Mouse (Mus musculus) thymus, postnatal 0 days (tissue): ENCODE measurements at regions not wholly inside any gene's neighbourhood (a gene's known extent, or its start where the extent isn't known, plus 50 kb on each side); places are given as distances from the start of the nearest gene placed in this dataset.

Experiments used
- DNase-seq: peaks from one replicate; pipeline ENCODE4 v3.0.0-alpha.2; 2015; ENCODE audit warnings: low spot score

DNA sequence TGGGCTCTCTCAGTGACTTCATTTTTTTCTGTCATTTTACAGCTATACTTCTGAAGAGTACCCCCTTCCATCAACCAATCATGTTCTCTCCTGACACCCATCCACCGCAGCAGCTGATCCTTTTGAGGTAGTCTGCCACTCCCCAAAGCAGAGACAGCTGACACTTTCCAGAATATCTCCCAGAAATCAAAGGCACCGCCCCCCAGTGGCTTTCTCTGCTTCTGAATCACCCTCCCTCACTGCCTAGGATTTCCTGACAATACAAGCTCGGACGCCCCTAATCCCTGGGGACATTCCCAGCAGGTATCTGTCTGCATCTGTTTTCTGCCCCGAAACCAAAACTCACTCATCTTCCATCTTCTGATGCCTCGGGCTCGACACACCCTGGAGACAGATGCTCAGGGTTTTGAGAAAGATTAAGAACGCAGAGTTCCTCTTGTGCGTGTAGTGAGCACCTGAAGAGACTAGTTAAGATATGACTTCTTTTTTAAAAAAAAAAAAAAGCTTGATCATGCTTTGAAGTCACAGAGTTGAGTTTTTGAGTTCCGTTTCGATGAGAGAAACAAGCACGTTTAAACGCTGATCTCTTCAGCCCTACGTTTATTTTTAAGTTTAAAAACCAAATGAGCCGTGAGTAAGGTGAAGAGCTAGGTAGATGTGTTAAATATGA is 292.8 kb downstream of the Gadd45g start:
- no peak for DNase-seq

- DNase-seq: no peak
These were observed 293.7 kb downstream of the Gadd45g start for GRCm38 (mm10) chr13:52140221-52140620.

DNA sequence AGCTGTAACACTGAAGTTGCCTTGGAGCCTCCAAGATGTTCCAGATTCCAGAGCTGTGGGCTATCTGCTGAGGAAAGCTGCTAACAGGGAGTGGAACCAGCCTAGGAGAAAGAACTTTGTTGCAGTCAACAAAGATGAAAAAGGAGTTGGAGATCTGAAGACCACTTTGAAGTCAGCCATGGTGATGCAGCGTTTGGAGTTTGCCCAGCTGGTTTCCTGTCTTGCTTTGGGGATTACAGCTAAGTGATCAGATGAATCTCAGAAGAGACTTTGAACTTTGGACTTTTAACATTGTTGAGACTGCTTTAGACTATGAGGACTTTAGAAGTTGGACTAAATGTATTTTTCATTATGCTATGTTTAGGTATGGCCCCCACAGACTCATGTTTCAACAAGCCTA is 297.6 kb downstream of the Gadd45g start:
- DNase-seq: peak; percentile 53

- no peak for DNase-seq
These were observed 299.4 kb downstream of the Gadd45g start for GRCm38 (mm10) chr13:52145926-52146325.

DNA sequence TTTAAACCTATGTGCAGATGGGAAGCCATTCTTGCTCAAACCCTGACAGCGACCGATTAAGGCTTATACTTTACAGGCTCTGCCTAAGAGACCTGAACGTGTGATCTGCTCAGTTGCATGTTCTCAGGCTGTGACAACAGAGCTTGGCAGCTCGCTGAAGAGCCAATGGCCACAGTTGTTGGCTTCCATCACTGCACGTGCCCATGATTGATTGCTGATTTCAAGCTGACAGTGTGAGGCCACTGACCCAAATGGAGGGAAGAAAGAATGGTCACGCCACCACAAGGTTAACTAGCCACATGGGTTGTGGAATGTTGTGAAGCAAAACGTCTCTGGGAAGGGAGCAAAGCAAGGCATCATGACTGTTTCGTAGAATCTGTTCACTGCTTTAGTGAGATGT is 303.8 kb downstream of the Gadd45g start:
- DNase-seq: no peak

- no peak for DNase-seq
These were observed 305.3 kb downstream of the Gadd45g start for GRCm38 (mm10) chr13:52151777-52152176.

GRCm38 (mm10) chr13:52152221-52152620 is 305.7 kb downstream of the Gadd45g start:
- DNase-seq: no peak

- no peak for DNase-seq
These were observed 306.6 kb downstream of the Gadd45g start for GRCm38 (mm10) chr13:52153030-52153429.

DNA sequence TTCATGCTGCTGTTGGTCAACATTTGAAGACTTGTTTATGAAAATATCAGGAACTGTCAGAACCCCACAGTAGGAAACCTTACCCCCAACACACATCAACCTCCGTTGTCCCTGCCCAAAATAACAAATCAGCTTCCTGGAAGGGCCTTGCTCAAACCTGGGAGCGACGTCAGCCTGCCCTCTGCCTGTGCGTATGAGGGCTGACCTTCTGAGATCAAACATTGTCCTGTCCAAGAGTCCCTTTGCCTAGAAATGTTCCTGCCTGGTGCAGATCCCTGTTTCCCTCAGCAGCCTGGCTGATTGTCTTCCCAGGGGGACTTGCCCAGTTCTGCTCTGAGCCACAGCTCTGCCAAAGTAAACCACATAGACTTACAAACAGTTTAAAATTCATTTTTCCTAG is 307.1 kb downstream of the Gadd45g start:
- DNase-seq: no peak

DNA sequence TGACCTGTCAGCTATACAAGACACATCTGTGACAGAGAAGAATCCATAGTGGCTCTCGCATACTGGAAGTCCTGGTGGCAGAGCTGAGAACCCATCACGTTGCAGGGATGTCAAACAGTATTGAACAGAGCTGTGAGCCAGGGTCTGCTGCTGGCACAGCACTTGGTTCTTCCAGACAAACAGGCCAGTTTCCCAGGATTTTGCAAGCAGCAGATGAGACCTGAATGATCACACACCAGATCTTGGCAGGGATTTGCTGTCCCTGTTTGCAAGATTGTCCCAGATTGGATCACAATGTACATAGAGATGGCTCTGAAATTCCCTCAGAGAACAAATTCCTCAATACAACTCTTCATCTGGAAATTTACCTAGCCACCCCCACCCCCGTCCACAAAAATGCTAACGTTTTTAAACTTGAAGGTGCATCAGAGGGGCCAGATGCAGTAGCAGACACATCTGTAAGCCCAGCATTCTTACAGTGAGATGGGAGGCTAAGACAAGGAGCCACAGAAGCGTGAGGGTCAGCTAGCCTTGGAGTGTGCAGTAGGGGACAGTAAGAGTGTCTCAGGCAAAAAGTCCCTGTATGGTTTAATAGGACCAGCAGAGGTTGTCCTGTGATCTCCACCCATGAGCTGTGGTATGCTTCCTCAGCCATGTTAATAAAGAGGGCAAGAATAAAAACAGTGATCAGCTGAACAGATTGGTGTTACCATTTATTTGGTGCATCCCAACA is 307.8 kb downstream of the Gadd45g start:
- DNase-seq: no peak

DNA sequence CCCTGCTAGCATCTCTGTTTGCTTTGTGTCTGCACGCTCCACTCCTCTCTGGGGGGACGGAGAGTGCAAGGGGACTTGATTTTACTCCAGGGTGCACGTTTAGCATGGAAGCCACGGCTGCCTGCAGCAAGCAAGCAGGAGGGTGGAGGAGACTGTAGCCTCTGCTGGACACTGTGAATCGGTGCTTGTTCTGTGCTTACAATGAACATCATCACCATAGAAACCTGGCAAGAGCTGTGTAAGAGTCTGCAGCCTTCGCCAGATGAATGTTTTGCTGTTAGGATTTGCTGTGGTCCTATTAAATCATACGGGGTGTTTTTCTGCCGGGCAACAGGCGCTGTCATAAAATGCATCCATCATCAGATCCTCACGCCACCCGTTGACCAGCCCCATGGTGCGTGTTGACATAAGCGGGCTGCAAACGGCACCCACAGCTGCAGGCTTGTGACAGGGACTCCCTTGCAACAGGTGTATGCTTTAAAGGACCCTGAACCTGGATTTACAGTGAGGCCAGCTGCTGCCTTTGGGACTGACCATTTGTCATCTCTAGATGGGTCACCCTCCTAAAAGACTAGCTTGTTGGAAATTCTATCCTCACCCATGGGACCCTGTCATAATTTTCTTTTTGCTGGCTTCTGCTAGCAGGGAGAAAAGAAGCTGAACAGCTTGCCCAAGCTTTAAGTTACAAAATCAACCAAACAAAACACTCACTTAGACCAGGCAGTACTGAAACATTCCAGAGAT is 308.5 kb downstream of the Gadd45g start:
- no peak for DNase-seq

GRCm38 (mm10) chr13:52155588-52156086 is 309.2 kb downstream of the Gadd45g start:
- DNase-seq: no peak

- DNase-seq: no peak
These were observed 316.2 kb downstream of the Gadd45g start for GRCm38 (mm10) chr13:52162676-52163075.

DNA sequence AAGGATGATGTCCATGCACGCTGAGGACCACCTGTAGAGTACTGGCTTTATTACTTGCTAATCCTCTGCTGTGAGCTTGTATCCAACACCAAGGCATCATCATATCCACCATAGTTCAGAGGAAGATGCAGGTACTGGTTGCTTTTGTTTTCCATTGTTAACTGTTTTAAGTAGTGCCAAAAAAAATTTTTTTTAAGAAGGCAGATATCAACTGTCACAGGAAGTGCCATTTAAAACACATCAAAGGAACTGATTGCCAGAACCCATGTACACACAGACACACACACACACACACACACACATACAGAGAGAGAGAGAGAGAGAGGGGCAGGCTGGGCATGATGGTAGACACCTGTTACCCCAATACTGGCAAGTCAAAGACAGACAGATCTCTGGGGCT is 319.1 kb downstream of the Gadd45g start:
- DNase-seq: peak; percentile 34

GRCm38 (mm10) chr13:52167968-52168367 is 321.5 kb downstream of the Gadd45g start:
- no peak for DNase-seq

GRCm38 (mm10) chr13:52172706-52173346 is 326.3 kb downstream of the Gadd45g start:
- DNase-seq: no peak

DNA sequence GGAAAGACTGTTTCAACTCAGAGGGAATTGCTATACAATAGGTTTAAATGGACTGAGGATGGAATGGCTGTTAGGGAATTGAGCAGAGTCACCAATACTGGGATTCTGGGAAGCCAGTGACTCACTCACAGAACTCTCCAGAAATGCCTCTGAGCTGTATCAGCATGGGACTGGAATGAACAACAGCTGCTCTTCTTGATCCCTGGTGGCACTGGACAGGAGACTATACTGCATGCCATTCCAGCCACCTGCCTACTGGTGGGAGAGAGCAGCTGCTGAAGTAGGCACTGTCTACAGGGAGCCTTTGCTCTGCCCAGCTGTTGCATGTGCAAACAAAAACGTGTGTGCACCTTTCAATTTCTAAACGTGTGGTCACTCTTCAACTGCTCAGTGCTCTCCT is 329.2 kb downstream of the Gadd45g start:
- no peak for DNase-seq

DNA sequence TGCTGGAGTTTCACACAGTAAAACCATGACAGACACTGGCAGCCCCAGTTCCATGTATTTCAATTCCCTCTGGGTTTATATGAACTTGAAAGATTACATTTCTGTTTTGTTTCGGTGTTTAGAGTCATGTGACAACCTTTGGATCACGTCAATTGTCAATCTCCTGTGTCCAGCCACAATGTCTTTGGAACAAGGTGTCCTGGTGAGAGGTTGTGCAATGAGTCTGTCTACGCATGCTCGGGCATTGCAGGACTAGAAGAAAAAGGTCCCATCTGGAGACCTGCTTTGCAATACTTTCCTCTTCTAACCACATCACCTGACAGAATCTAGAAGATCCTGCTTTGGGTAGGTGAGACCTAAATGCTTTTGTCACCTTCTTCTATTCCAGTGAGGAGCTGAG is 333.5 kb downstream of the Gadd45g start:
- no peak for DNase-seq

GRCm38 (mm10) chr13:52183635-52184034 is 337.2 kb downstream of the Gadd45g start:
- DNase-seq: no peak

DNA sequence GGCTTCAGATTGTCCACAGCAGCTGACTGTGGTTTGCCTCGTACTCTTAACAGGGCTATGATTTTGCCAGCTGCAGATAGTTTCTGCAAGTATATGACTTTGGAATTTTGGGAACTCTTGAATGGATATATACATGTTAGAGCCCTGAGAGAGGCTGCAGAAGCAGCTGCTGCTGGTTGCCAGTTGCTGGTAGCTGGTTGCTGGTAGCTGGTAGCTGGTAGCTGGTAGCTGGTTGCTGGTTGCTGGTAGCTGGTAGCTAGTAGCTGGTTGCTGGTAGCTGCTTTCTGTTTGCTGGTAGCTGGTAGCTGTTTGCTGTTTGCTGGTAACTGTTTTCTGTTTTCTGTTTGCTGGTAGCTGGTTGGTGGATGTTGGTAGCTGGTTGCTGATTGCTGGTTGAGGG is 339.1 kb downstream of the Gadd45g start:
- DNase-seq: no peak

DNA sequence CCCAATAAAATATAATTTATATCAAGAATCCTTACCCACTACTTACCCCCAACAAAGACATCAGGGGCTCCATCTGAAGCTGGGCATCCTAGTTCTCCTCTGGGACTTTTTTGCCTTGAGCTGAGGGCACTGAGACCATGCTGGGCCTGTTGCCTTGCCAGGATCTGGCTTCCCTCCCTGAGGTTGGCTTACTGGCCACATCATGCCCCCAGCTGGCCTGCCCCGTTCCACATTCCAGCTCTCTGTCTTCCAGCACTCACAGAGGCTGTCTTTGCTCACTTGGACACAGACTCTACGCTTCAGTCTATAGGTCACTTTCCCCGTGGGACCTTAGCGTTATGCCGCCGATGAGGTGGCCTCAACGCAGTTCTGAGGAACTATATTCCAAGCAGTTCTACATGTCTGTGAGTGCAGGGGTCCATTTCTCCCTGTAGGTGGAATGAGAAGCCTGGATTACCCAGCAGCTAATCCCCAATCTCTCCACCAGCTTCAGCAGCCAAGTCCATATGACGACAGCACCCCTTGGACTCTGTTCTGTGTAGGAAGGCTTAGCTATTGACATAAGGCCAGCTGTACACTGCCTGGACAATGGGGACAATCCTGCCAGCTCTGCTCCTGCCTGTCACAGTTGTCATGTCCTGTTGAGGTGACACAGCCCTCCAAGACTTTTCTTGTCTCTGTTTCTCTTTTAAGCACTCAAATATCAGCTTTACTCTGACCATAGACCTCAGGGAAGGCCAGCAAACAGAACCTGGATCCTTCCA is 341.5 kb downstream of the Gadd45g start:
- no peak for DNase-seq
